Mouse (Mus musculus) spleen, embryonic (tissue): ENCODE measurements around the gene Ebf1.

Experiments
- CTCF ChIA-PET: fragments of 350-600 bp; sonication (Branson Sonifier 250); formaldehyde crosslinking; loops from one replicate; lab custom pipeline; 2022; lab: Charles Lee

Gene Ebf1

DNA sequence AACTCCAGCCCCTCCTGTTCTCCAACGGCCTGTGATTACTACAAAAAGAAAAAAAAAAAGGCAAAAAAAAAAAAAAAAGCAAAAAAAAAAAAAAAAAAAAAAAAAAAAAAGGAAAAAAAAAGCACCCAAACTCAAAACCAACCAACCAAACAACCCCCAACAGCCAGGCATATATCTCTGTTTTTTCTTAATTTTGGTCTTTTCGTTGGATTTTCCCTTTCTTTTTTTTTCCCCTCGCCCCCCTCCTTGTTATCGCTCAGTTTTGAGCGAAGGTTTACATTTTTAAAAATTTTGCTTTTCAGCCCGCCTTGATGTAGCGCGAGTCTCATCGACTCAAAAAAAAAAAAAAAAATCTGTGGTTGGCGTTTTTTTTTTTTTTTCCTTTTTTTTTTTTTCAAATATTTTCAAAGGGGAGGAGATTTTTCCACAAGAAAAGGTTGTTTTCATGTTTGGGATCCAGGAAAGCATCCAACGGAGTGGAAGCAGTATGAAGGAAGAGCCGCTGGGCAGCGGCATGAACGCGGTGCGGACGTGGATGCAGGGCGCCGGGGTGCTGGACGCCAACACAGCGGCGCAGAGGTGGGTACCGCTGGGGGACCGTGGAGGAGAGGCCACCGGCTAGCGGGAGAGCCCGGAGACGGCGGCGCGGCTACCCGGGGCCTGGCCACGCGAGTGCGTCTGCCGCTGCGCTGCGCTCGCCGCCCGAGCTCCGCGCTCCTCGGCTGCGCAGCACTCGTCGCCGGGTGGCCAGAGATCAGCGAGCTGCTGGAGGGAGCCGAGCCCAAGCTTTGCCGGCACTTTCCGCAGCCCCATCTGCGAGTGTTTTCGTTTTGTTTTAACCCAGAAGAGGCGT lies 843 bp downstream of the Ebf1 start:
- CTCF ChIA-PET, result interaction anchor here (0.7 kb wide), 1 partner anchor 65 kb away, joined by 3 read pairs; no protein-coding TSS in a partner anchor

DNA sequence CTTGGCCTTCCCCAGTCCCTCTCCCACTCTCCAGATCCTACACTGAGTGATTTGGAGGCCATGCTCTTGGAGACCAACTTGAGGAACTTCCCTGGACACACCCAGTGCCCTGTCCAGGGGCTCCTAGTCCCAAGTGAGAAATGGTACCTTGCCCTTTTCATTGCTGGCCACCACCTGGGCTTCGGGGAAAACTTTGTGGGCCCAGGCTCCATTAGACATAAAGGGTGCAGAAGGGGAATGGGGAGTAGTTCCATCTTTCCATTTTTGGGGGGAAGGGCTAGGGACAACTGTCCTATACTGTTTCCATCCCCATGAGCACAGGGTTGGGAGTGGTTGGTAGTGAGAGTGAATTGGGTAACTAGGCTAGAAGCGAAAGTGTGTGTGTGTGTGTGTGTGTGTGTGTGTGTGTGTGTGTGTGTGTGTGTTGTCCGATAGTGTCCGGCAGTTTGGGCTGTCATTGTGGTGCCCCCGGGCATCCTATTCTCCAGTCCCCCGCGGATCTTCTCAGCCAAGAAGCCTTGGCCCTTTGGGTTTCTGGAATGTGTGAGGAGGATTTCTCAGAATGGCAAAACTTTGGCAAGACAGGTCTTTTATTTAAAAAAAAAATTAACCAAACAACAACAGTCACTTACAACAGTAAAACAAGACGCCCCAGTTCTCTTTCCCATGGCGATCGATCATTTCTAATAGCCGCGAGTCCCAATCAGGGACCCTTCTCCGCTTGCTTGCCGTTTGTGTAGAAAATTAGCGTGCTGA lies 2.2 kb downstream of the Ebf1 start:
- CTCF ChIA-PET, result no interaction called here

DNA sequence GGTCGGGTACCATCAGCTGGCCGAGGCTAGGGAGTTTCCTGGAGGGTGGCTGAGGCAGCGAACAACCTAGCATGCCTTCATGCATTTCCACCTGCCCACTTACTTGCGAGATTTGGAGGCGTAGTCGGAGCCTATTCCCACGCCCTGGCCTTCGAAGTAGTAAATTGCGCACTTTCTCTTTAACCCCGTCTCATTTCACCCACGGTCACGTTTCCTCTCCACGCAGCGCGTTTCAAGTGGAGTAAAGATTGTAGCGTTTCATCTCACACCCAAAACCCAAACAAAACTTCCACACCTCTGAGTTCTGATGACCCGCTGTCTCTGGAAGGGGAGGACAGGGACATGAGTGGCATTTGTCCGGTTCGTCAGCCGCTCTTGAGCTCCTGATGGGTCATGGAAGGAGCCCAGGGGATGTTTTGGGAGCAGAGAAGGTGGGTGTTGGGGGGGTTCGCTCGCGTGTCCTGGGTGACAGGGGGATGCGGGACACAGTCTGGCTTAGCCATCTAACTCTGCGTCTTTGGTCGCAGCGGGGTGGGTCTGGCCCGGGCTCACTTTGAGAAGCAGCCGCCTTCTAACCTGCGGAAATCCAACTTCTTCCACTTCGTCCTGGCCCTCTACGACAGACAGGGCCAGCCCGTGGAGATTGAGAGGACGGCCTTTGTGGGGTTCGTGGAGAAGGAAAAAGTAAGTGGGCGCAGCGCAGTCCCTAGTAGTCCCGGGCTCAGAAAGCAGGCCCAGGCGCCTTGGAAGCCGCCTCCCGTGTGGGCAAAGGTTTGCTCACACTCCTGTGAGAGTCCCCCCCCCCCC lies 3.0 kb downstream of the Ebf1 start:
- CTCF ChIA-PET, result interaction anchor here (0.6 kb wide), 1 partner anchor 143 kb away, joined by 3 read pairs; no protein-coding TSS in a partner anchor

DNA sequence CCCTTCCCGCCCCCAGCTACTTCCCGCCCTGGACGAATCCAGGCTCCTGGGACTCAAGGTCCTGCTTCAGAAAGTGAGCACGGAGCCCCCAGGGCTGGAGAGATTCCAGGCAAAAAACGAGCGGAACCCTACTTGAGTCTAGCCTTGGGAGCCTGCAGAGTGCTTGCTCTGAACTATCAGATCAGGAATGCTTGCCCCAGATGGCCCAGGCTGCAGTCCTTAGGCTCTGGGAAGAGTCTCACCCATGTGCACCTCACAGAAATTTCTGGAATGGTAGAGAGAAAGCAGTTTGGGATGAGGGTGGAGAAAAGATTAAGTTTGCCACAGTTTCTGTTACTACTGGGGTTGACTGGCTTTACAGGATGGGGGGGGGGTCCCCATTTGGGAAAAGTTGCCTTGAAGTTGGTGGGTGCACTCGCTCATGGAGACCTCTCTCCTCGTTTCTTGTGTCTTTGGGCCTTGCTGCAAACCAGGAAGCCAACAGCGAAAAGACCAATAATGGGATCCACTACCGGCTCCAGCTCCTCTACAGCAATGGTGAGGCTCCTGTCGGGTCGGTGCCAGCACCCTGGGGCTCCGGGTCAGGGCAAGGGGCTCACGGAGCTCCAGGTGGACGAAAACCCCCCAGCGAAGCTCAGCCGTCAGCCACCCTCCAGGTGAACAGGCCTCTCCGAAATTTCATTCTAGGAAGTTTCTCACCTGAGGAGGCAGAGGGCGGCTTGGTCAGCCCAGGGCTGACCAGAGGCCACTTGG lies 3.8 kb downstream of the Ebf1 start:
- CTCF ChIA-PET, result interaction anchor here (0.6 kb wide), 1 partner anchor 142 kb away, joined by 3 read pairs; no protein-coding TSS in a partner anchor

DNA sequence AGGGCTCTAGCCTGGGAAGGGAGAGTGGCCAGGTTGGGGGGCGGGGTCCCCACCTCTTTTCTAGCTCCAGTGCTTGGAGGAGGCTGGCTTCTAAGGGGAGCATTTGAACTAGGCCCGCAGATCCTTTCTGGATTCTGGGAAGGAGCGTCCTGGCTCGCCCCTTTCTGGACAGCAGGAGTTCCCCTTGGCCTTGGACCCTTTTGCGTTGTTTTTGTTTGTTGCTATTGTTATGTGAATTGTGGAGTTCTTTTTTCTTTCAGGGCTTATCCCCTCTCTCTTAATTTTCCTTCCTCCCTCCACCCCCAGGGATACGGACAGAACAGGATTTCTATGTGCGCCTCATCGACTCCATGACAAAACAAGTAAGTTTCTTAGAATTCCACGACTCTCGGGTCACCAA lies 4.5 kb downstream of the Ebf1 start:
- CTCF ChIA-PET, result no interaction called here

DNA sequence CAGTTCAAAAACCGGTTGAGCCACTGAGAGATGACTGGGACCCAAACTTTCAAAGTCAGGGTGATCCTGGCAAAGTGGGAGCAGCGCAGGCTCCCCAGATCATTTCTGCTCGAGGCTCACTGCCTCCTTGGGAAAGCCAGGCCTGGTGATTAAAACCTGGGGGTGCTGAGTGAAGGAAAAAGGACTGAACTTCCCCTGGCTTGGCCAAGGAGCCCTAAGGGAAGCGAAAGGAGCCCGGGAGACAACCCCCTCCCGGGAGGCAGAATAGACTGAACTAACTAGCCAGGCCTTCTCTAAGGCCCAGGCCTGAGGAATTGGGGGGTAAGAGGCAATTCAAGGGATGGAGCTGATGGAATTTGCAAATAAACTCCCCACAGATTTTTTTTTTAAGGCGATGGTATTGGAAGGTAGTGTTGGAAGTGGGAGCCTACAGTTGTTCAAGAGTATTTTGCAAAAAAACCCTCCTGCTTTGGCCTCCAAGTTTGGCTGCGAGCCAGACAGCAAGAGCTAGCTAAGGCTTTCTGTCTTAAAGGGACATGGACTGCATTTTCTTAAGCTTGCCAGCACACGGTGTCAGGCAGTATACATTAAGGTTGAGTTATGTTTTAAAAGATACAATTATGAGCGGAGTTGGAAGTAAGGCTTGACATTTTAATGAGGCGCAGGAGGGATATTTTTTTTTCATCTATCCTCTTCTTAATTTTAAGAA lies 5.1 kb downstream of the Ebf1 start:
- CTCF ChIA-PET, result interaction anchor here (0.5 to 0.6 kb wide), 3 partner anchors 11 to 1120 kb away, joined by 4 to 8 read pairs (median 6); no protein-coding TSS in a partner anchor

DNA sequence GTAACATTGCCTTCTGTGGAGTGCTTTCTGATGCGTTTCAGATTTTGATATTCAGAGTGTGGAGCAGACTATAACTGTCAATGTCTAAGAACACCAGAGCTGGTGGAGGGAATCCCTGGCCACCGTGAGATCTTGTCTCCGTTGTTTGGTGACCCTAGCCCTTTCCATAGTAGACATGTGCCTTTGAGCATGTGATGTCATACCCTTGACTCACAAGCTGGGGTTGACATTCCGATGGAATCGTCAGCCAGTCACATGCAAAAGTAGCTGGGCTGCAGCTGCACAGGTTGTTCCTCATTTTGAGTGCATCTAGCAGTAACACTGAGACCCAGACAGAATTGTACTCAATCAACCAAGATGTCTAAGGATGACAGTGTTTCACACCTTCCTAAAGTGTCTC lies 7.4 kb downstream of the Ebf1 start:
- CTCF ChIA-PET, result interaction anchor here (0.6 to 0.7 kb wide), 2 partner anchors 28 to 199 kb away, joined by 3 read pairs; no protein-coding TSS in a partner anchor

DNA sequence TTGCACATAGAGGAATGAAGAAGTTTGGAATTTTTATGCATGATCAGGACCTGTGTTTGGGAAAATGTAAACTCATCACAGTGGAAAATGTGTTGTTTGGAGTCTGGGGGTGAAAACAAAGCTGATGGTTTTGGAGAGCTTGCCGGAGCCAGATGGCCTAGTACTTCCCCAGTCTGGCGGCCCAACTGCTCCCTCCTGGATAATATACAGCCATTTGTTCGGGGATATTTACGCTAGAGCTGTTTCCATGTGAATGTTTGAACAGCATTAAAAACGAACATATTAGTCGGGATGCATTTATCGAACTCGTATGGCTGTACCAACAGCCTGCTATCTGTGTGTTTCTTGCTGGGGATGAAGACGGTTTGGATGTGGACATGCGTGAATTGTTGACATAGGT lies 8.9 kb downstream of the Ebf1 start:
- CTCF ChIA-PET, result no interaction called here

DNA sequence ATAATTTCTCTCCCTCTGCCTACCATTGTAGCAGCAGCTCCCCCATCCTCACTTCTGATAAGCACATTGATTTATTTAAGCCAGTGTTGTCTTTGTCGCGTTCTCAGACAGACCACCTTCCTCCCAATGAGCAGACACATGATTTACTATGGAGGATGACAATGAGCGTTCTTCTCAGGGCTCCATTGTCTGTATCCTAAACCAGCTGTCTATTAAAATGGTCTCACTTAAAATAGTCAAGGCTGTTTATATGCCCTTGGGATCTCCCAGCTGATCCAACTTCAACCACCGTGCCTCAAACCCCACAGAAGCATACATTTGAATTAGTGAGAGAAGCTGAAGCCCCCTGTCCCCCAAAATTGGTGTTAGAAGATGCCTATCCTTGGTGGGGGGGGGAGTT lies 11.3 kb downstream of the Ebf1 start:
- CTCF ChIA-PET, result interaction anchor here (0.6 to 0.7 kb wide), 2 partner anchors 15 to 16 kb away, joined by 4 to 7 read pairs; no protein-coding TSS in a partner anchor

DNA sequence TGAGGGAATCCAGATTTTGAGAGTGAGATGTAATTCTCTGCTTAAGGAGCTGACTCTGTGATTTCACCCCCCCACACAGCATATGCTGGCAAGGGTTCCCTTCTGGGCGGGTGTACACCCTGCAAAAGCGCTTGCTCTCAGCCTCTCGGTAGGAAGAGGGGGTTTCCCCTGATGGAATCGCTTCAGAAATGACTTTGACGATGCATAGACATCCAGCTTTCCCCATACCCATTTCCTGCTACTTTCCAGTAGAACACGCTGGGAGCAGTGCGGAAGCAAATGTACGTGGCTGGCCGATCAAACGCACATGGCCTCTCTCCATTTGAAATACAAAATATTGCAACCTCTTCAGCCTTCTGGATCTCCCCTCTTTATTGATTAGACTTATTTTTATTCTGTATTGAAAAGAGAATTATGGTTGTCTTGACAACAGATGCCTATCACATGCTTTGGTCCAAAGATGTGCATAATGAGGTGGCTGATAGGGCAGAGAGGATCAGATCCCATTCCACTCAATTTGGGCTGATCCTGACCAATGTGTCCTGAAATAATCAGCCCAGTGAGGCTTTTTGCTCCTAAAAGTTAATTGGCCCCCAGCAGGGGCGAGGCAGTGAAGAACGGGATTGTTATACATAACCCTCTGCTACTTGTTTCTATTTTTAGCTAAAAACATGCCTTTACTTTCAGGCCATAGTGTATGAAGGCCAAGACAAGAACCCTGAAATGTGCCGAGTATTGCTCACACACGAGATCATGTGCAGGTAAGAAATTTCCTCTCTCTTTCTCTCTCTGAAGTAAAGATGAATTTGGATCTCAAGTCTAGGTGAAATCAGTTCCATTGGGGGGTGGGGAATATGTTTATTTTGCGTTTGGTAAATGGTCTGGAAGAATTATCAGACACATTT lies 15.2 kb downstream of the Ebf1 start:
- CTCF ChIA-PET, result interaction anchor here (0.6 kb wide), 2 partner anchors 18 to 339 kb away, joined by 4 to 5 read pairs; no protein-coding TSS in a partner anchor

DNA sequence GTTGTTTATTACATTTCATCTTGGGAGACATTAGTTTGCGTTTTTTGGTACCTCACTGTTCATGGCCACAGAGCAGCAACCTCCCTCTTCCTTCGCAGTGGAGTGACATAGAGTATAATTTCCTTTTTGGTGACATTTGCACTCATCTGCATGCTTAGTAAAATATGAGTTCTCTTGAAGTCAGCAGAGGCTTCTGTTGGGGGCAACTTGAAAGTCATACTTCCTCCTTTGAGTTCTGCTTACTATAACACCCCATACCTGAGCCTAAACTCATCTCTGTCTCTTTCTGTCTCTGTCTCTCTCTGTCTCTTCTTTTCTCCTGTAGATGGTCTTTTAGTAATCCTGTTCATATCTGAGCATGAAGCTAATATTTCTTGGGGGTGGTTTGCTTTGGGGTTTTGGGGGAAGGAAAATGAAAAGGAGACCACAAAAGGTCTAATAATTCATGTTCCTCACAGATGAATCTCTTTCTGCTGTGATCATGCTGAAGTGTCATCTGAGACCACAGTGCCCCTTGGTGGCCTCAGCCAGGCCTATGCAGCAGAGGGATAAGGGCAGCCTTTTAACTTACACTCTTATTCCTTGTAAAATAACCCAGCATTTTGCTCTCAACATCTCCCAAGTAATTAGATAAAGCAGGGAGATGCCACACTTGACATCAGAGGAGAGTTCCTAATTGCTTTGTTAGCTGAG lies 16.0 kb downstream of the Ebf1 start:
- CTCF ChIA-PET, result no interaction called here

DNA sequence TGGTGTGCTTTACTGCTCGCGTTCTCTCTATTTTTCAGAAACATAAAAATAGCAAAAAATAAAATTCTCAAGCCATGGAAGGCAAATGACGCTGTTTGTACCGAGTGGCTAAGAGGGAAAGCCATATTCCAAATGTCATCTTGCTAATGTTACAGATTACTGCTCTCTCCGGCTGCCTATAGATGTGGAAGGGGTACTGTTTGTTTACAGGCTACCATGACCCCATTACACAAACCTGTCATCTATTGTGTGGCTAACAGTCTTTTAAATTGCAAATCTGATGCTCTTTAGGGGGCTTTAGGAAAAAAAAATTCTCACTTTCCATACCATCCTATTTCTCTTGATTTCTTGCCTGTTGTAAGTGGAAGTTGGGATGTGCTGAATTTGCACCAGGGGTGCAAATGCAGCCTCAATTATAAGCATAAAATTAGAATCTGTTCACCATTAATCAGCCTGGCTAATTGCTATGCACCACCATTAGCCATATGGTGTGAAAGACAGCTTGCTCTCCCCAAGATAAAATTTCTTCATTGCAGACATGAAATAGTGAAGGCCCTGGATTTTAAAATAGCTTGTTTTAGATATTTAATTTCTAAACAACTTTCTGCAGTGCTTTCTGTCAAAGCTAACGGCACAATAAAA lies 17.6 kb downstream of the Ebf1 start:
- CTCF ChIA-PET, result interaction anchor here (0.6 to 0.8 kb wide), 2 partner anchors 168 to 322 kb away, joined by 3 read pairs; no protein-coding TSS in a partner anchor

DNA sequence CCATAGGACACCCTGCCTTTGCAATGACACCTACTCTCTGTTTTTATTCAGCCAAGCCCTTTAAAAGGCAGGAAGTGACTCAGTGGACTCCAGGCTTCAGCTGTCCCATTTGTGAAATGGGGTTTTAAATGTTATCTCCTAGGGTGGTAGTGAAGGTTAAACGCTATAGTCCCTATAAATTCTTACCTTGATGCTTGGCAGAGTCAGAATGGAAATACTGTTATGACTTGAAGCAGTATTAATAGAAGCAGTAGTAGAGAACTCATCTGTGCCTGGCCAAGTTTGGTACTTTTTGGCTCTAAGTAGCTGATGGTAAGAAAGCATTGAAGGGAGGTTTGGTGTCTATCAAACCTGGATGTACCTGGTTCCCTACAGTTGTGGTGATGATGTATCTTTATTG lies 19.1 kb downstream of the Ebf1 start:
- CTCF ChIA-PET, result no interaction called here

DNA sequence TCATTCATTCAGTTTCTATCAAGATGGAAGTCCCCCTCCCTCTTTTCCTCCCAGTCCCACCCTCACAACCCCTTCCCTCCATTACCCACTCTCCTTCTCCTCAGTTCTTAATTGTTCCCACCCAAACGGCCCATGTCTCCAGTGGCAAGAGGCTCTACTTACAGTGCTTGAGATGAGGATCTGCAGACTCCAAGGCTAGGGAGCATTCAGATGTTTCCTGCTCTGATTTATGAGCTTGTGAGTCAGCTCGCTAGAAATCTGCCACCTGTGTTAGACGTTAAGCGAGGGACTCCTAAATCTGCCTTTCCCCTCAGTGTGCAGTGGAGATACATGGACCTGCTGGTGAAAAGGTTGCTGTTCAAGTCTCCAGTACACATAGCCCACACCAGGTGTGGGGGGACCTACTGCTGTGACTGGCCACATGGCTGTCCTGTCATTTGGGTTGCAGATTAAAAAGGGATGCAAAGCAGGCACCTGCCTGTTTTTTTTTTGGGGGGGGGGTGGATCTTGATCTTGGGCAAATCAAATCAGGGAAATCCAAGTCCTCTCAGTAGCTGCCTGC lies 21.2 kb downstream of the Ebf1 start:
- CTCF ChIA-PET, result no interaction called here

DNA sequence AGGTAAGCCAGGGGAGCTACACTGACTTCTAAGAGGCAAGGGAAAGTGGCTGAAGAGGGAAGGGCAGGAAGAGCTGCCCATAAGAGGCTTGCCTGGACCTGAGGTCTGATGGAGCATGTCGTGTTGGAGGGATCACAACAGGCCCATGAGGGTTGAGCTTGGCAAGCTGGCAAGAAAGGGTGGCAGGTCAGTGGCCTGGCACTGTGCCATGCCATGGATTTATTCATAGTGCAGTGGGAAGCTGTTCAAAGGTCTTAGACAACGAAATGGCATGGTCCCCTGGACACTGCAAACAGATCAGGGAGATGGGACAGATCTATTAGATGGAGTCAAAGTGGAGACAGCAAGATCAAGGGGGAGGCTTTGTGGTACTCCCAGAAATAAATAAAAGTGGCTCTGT lies 24.4 kb downstream of the Ebf1 start:
- CTCF ChIA-PET, result no interaction called here

DNA sequence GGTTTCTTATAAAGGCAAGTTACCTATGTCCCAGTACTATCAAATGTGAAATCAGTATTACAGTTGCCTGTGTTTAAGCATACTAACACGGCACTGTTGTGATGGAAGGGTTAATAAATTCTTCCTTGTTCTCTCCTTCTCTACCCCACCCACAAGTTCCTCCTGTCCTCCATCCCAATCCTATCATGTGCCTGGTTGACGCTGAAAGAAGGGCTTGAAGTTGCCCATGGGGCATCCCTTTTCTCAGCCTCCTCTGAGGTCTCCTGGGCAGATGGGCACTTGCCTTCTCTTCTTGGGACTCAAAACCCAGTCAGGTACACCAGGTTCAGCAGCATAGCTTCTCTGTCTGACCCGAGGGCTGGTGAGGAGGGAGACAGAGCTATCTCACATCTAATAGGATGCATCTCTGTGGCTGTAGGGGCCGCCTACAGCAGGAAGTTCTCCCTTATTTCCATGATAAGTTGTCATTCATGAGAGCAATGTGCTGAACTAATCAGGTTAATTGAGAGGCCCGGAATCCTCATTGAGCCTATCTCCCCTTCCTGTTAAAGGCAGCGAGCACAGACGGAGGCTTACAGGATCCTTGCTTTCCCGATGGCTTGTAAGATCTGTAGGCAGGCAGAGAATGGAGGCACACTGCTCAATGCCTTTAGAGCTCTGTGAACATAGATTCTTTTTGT lies 37.4 kb downstream of the Ebf1 start:
- CTCF ChIA-PET, result interaction anchor here (1.2 kb wide), 1 partner anchor 15 kb away, joined by 3 read pairs; no protein-coding TSS in a partner anchor

DNA sequence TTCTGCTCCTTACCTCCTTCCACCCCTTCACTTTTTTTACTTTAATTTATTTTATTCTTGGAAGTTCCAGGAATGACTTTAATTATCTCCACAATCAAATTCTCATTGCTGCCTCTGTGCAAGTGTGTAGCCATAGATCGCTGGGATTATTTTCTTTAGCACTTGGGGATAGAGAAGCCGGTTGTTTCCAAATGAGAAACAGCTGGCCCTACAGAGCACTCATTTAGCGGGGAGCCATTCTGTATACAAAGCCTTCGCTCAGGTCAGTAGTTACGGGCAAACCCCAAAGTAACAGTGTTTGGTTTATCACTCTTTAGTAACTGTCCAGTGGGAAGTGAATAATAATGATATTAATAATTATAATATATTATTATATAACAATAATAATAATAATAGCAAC lies 38.4 kb downstream of the Ebf1 start:
- CTCF ChIA-PET, result interaction anchor here (1.2 kb wide), 1 partner anchor 16 kb away, joined by 3 read pairs; no protein-coding TSS in a partner anchor
